Mouse (Mus musculus) stomach, postnatal 0 days (tissue): ENCODE measurements at regions not wholly inside any gene's neighbourhood (a gene's known extent, or its start where the extent isn't known, plus 50 kb on each side); places are given as distances from the start of the nearest gene placed in this dataset.

Experiments
- ATAC-seq: fragments of 200-750 bp; cut with Nextera tagmentation; 2 replicates; pipeline ENCODE4 v1.8.0; 2017; ENCODE audit not compliant: low FRiP score, low TSS enrichment
- DNase-seq: peaks from one replicate; pipeline ENCODE4 v3.0.0-alpha.2; 2016; ENCODE audit warnings: low spot score
- H3K27ac ChIP-seq: fragments of 300-500 bp; sonication (generic); replicated peaks from 2 replicates; pipeline ENCODE4 v1.5.1; 2014; ENCODE audit warnings: mild to moderate bottlenecking, control low read depth
- H3K27me3 ChIP-seq: fragments of 300-500 bp; sonication (generic); 2 replicates; pipeline ENCODE4 v1.6.1; 2014; ENCODE audit warnings: low read length; ENCODE audit not compliant: control insufficient read depth, insufficient read depth
- H3K36me3 ChIP-seq: fragments of 300-500 bp; sonication (generic); 2 replicates; pipeline ENCODE4 v1.6.1; 2014; ENCODE audit warnings: low read length, mixed read lengths; ENCODE audit not compliant: control insufficient read depth, insufficient read depth
- H3K4me1 ChIP-seq: fragments of 300-500 bp; sonication (generic); replicated peaks from 2 replicates; pipeline ENCODE4 v1.6.1; 2014; ENCODE audit warnings: antibody characterized with exemption; ENCODE audit not compliant: control insufficient read depth, insufficient read depth
- H3K4me2 ChIP-seq: fragments of 300-500 bp; sonication (generic); replicated peaks from 2 replicates; pipeline ENCODE4 v1.6.1; 2014; ENCODE audit warnings: low read depth, mild to moderate bottlenecking, control low read depth, moderate library complexity
- H3K4me3 ChIP-seq: fragments of 300-500 bp; sonication (generic); 2 replicates; pipeline ENCODE4 v1.5.1; 2014; ENCODE audit warnings: low read depth, low read length, control low read depth
- H3K9ac ChIP-seq: fragments of 300-500 bp; sonication (generic); 2 replicates; pipeline ENCODE4 v1.6.1; 2014; ENCODE audit warnings: mild to moderate bottlenecking, low read length, control low read depth, mixed read lengths
- H3K9me3 ChIP-seq: fragments of 300-500 bp; sonication (generic); 2 replicates; pipeline ENCODE4 v1.6.1; 2016; ENCODE audit warnings: low read length; ENCODE audit not compliant: control insufficient read depth
- CTCF ChIP-seq: IDR thresholded peaks from 2 replicates; pipeline ENCODE4 v1.5.1; 2016; ENCODE audit warnings: antibody characterized with exemption, low read depth, mild to moderate bottlenecking, moderate library complexity
- EP300 ChIP-seq: optimal IDR thresholded peaks from 2 replicates; pipeline ENCODE3; 2016; ENCODE audit warnings: antibody characterized with exemption
- WGBS: fragments of 180-500 bp; shearing (Covaris S2); extraction: QIAGEN DNeasy Blood & Tissue Kit; methylation state at CpG from one replicate; pipeline ENCODE4 v1.1.7; 2014; 5-methylcytosine and 5-hydroxymethylcytosine counted together

- Histone ChIP-seq H3K4me1 (no peaks in the 10 kb centered on the region), H3K9ac (no peak overlapping the region), H3K27ac (no peak overlapping the region), H3K4me2 (no peak overlapping the region), H3K4me3 (no peak overlapping the region), H3K9me3 (no peaks in the 10 kb centered on the region), H3K27me3 (no peaks in the 10 kb centered on the region), H3K36me3 (no peaks in the 10 kb centered on the region)
- DNase-seq (no peak), ATAC-seq (no peak)
- 80% methylated on average over 5 of the region's 5 CpGs for WGBS
- TF ChIP-seq EP300 (no peak), CTCF (no peak)
Observed at GRCm38 (mm10) chr3:124270506-124270905, 50.1 kb upstream of the Tram1l1 start.
